Mouse (Mus musculus): ENCODE results near the gene Yae1d1. TPM values are rescaled to one million over a fixed set of nuclear protein-coding genes. Genes with fewer than 3 reads are reported as not detected.

The Yae1d1 gene
- polyA plus RNA-seq (2021): 21.1 TPM

DNA sequence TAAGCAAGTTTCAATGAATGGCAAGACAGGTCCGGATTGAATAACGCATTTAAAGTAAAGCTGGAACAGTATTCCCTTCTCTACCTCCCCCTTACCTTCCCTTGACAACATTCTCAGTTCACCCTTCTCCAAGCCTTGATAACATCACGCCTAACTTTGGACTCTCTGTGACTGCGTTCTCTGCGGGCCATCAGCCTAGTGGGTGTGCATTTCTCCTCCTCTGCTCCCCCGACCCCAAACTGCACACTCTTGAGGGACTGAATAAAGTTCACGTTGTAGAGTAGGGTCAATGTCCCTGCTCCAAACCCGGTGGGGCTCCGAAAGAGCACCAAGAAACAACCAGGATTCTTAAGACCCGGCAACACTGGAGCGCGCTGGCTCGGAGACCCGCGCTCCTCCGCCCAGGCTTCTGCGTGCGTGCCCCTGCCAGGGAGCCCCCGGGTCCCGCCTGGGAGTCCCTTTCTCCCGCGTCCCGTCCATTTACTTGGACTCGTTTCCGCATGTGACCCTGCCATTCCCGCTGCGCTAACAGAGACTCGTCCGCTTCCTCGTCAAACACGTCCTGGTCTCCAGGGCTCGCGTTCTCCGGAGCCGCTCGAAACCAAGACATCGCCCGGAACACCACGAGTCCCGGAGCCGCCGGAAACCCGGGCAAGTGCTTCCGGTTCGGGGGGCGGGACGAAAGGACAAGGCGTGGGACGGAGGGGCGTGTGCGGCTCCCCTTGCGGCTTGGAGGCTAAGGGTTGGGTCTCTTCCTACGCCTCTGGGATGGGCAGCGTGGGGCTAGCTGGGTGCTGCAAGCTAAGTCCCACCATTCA is at the start of gene Yae1d1:
Gene Yae1d1 (minus strand): TSS at position 653 of the 818 bp plus-strand sequence.
- in situ Hi-C loops (cut with MboI; ENCODE audit: low pct_unique_long_range_greater_than_20kb): no loop called here
- ChIA-PET CTCF (no interaction called here), POLR2A (no interaction called here)
- peaks cover 6% of the 10 kb centered on the region for H3K27me3 ChIP-seq
- ATAC-seq (peak; percentile 92), DNase-seq (ENCODE audit: low read depth, low spot score) (no peak)
- TF ChIP-seq CTCF (IDR thresholded peaks at IDR 0.05): peak; percentile 69

DNA sequence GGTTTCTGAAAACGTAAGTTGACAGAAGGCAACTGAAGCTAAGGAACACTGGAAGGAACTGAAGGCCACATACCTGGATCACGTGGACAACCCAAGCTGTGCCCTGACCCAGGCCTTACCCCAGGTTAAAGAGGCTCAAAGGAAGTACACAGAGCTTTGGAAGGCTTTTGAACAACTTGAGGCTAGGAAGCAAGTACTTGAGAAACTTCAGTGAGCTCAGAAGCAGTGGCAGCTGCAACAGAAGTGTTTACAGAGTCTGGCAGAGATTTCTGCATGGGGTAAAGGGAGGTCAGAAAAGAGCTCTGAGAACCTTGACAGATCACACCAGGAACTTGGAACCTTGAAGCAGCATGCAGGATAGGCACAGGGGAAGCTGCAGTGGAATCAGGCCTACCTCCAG is 45.7 kb upstream of the Yae1d1 start:
- DNase-seq (ENCODE audit: low read depth, low spot score) (no peak), ATAC-seq (no peak)
- TF ChIP-seq CTCF (IDR thresholded peaks at IDR 0.05): no peak
- ChIA-PET POLR2A (no interaction called here), CTCF (no interaction called here)
- in situ Hi-C loops (cut with MboI; ENCODE audit: low pct_unique_long_range_greater_than_20kb): no loop called here
- H3K27me3 ChIP-seq: peaks cover 2% of the 10 kb centered on the region

DNA sequence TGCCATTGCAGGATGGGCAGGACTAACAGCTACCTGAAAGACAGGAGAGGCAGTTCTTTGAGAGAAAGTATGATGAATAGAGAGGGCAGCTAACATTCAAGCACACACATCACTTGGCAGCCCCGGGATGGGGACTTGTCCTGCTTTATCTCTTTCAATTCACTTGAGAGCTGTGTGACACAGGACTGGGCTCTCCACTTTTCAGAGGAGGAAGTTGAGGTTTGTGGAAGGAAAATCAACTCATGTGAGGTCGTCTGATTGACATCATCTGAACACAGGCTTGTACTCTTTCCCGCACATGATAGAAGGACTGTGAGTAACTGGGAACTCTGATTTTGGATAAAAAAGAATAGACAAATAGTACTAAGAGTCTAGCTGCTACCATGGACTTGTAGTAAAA is 23.5 kb upstream of the Yae1d1 start:
- ATAC-seq (no peak), DNase-seq (ENCODE audit: low read depth, low spot score) (no peak)
- POLR2A ChIA-PET: no interaction called here
- H3K27me3 ChIP-seq: peaks cover 46% of the 10 kb centered on the region
- in situ Hi-C loops (cut with MboI; ENCODE audit: low pct_unique_long_range_greater_than_20kb): no loop called here
- no peak for TF ChIP-seq CTCF (IDR thresholded peaks at IDR 0.05)
- CTCF ChIA-PET: no interaction called here

DNA sequence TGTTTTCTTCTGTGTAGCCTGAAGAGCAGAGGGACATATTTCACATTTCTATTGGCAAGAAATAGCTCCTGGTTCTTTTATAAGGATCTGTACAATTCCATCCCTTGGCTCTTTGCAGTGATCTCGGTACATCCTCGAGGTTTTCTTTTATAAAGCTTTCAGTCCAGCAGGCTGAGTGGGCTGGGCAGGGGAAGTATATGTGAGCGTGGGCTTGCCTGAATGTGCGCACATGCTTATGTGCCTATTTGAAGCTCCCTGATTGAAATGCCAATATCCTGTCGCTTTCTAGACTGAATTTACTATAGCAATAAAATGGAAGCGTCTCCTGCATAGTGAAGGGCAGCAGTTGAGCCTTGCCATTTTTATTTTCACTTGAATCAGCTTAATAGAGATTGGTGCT is 20.1 kb upstream of the Yae1d1 start:
- CTCF ChIA-PET: interaction anchor here (0.9 to 1.1 kb wide), 2 partner anchors 21 to 25 kb away, joined by 3 to 4 read pairs; no protein-coding TSS in a partner anchor
- POLR2A ChIA-PET: no interaction called here
- no peak for DNase-seq (ENCODE audit: low read depth, low spot score)
- in situ Hi-C loops (cut with MboI; ENCODE audit: low pct_unique_long_range_greater_than_20kb): no loop called here
- ATAC-seq: no peak
- H3K27me3 ChIP-seq: peaks cover 25% of the 10 kb centered on the region
- no peak for TF ChIP-seq CTCF (IDR thresholded peaks at IDR 0.05)

DNA sequence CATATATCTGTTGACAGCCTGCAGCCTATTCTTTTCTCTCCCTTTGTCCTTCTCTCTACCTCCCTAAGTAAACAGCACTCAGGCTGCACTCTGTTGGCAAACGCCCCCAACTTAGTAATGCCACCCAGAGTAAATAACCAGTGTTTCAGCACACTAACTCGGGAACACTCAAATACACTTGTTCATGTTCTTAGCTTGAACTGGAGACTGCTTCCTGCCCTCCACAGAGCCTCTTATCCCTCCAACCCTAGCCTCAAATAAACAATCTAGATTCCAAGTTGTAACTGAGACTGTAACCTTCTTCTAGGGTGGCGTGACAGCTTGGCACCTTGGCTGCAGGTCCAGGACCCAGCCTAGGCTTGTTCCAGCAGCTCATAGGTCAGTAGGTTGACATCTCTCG is 17.9 kb upstream of the Yae1d1 start:
- peaks cover 19% of the 10 kb centered on the region for H3K27me3 ChIP-seq
- in situ Hi-C loops (cut with MboI; ENCODE audit: low pct_unique_long_range_greater_than_20kb): no loop called here
- ChIA-PET POLR2A (no interaction called here), CTCF (interaction anchor here (2.0 kb wide), 1 partner anchor 11 kb away, joined by 5 read pairs; no protein-coding TSS in a partner anchor)
- no peak for DNase-seq (ENCODE audit: low read depth, low spot score)
- TF ChIP-seq CTCF (IDR thresholded peaks at IDR 0.05): no peak
- ATAC-seq: no peak

DNA sequence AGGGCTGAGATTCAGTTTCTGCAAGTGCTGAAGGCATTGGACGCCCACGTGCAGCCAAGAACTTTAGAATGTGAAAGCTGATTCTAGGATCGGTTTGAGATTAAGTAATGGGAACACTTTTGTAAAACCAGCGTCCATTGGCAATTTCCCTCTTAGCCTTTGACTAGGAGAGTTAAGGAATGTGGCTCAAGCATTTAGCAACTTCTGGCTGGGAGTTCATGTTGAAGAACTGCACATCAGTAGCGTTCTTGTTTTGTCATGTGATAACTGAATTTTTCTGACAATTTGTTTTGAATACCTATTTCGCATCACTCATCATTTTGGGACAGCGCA is 332 bp upstream of the Yae1d1 start:
- CTCF ChIA-PET: no interaction called here
- no peak for DNase-seq (ENCODE audit: low read depth, low spot score)
- H3K27me3 ChIP-seq: peaks cover 6% of the 10 kb centered on the region
- in situ Hi-C loops (cut with MboI; ENCODE audit: low pct_unique_long_range_greater_than_20kb): no loop called here
- peak; percentile 41 for ATAC-seq
- POLR2A ChIA-PET: no interaction called here
- no peak for TF ChIP-seq CTCF (IDR thresholded peaks at IDR 0.05)

DNA sequence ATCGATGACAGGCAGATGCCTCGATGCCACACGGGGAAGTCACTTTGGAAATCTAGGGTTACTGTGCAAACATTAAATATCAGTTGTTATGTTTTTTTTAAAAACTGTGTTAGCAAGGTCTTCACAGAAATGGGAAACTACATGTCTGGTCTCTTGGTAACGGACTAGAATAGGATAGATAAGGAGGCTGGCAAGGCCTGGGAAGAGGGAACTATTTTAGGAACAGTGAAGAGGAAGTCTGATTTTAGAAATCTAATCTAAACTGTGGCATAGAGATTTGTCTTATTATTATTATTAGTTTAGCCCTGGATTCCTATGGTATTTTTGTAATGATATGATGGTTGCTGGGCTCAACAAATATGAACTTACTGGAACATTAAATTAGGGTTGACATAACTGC is 1.1 kb downstream of the Yae1d1 start:
- CTCF ChIA-PET: no interaction called here
- no peak for ATAC-seq
- peaks cover 6% of the 10 kb centered on the region for H3K27me3 ChIP-seq
- POLR2A ChIA-PET: no interaction called here
- no peak for TF ChIP-seq CTCF (IDR thresholded peaks at IDR 0.05)
- in situ Hi-C loops (cut with MboI; ENCODE audit: low pct_unique_long_range_greater_than_20kb): no loop called here
- no peak for DNase-seq (ENCODE audit: low read depth, low spot score)

DNA sequence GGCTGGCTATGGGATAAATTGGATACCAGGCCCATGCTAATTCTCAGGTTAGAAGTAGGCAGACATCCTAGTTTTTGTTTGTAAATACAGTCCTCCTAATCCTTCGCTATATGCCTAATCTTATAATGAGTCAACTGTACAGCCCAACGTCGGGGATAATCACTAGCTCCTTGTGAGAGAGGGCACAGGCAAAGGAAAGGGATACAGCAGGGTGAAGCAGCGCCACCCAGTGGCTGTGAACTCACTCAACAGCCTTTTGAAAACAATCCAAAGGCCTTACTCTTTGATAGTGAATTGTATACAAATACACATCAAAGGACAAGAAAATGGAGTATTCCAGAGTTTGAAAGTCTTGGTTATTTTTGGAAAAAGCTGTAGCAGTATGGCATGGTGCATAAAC is 10.0 kb downstream of the Yae1d1 start:
- DNase-seq (ENCODE audit: low read depth, low spot score): no peak
- peak; percentile 65 for ATAC-seq
- peak; percentile 76 for TF ChIP-seq CTCF (IDR thresholded peaks at IDR 0.05)
- no peaks in the 10 kb centered on the region for H3K27me3 ChIP-seq
- in situ Hi-C loops (cut with MboI; ENCODE audit: low pct_unique_long_range_greater_than_20kb): loop anchor here (5.0 to 10.0 kb wide), 2 partner anchors 146 to 238 kb away; no protein-coding TSS in a partner anchor
- POLR2A ChIA-PET: no interaction called here
- CTCF ChIA-PET: interaction anchor here (0.6 to 3.0 kb wide), 16 partner anchors 11 to 855 kb away, joined by 3 to 19 read pairs (median 4); no protein-coding TSS in a partner anchor

DNA sequence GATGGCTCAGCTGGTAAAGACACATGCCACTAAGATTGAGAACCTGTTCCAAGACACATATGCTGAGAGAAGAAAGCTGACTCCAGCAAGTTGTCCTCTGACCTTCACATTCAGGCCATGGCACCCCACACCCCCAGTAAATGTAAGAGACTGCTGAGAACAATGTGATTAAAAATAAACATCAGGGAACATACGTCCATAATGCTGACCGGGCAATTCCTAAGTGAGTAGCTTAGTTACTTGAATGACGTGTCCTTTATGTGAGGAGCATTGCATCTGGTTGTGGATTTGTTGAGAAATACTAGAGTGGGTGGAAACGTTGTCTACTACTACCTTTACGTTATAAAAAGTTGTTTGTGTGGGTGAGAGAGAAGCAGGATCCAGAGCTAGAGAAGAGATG is 10.5 kb downstream of the Yae1d1 start:
- POLR2A ChIA-PET: no interaction called here
- no peaks in the 10 kb centered on the region for H3K27me3 ChIP-seq
- in situ Hi-C loops (cut with MboI; ENCODE audit: low pct_unique_long_range_greater_than_20kb): loop anchor here (5.0 to 10.0 kb wide), 2 partner anchors 145 to 238 kb away; no protein-coding TSS in a partner anchor
- no peak for DNase-seq (ENCODE audit: low read depth, low spot score)
- TF ChIP-seq CTCF (IDR thresholded peaks at IDR 0.05): no peak
- ATAC-seq: no peak
- CTCF ChIA-PET: interaction anchor here (0.6 to 3.0 kb wide), 16 partner anchors 10 to 855 kb away, joined by 3 to 19 read pairs (median 4); no protein-coding TSS in a partner anchor

DNA sequence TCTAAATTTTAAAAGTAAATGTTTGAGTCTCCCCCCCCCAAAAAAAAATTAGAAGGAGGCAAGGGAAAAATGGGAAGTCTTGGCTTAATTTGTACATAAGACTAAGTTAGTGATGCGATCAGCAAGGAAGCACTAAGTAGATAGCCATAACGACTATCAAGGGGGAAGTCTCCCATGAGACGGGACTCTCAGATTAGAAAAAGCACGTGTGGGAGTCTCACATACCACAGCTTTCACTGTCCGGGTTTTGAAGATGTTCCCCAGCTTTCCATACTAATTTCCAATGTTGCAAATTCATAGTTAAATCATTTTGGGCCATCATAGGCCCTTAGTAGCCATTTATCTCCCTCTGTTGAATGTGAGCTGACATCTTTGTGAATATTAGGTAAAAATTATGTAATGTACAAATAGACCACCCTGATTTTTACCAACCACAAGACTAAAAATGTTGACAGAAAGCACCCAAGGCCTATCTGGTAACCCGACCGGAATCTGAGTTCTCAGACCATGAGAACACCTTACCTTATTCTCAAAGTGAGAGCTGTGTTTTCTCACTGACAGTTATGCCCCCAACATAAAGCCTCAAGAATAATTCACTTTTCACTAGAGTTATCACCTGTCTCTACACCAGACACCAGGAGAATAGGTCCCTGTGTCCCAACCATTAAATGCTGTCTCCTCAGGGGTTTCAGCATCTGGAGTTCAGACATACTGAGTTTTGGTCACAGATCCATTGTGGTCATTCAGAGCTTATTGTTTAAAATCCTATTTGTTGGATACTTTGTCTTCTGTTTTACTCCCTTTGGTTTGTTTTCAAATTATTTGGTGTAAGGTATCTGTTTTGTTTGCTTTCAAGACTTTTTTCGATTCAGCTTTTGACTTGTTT is 16.1 kb downstream of the Yae1d1 start:
- no peak for TF ChIP-seq CTCF (IDR thresholded peaks at IDR 0.05)
- CTCF ChIA-PET: no interaction called here
- DNase-seq (ENCODE audit: low read depth, low spot score) (no peak), ATAC-seq (no peak)
- no peaks in the 10 kb centered on the region for H3K27me3 ChIP-seq
- in situ Hi-C loops (cut with MboI; ENCODE audit: low pct_unique_long_range_greater_than_20kb): loop anchor here (5.0 kb wide), 2 partner anchors 35 to 80 kb away; partner anchors contain the start of gene Rala
- POLR2A ChIA-PET: no interaction called here

DNA sequence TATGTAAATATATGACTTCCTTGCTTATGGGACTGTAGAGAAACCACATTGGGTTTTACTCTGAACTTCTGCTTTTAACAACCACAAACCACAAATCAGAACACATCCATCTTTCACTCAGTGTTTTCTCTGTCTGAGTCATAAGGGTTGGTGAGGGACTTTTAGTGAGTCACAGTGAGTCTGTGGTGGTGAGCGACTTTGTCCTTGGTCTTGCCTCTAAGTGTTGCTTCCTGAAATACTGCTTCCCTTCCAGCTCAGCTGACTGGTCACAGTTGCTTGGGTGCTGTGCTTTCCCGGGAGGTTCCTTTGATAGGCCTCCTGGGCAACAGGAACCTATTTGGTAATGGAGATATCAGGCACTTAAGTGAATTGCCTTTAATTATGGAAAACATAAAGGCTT is 17.3 kb downstream of the Yae1d1 start:
- DNase-seq (ENCODE audit: low read depth, low spot score): peak; percentile 64
- no peak for TF ChIP-seq CTCF (IDR thresholded peaks at IDR 0.05)
- CTCF ChIA-PET: interaction anchor here (1.3 kb wide), 1 partner anchor 78 kb away, joined by 4 read pairs; no protein-coding TSS in a partner anchor
- in situ Hi-C loops (cut with MboI; ENCODE audit: low pct_unique_long_range_greater_than_20kb): loop anchor here (5.0 kb wide), 2 partner anchors 34 to 79 kb away; partner anchors contain the start of gene Rala
- no peaks in the 10 kb centered on the region for H3K27me3 ChIP-seq
- peak; percentile 99 for ATAC-seq
- POLR2A ChIA-PET: no interaction called here

All from Patski (cell line).